Mouse (Mus musculus): ENCODE measurements around the gene Jun. TPM values are rescaled to one million over a fixed set of nuclear protein-coding genes. Genes with fewer than 3 reads are reported as not detected.

Gene Jun
- polyA plus RNA-seq (2017; shearing (Covaris generic)): 10 to 100 TPM in 1 of 2 experiments, 1 to 10 TPM in 1; 7.2 to 16.4 TPM

DNA sequence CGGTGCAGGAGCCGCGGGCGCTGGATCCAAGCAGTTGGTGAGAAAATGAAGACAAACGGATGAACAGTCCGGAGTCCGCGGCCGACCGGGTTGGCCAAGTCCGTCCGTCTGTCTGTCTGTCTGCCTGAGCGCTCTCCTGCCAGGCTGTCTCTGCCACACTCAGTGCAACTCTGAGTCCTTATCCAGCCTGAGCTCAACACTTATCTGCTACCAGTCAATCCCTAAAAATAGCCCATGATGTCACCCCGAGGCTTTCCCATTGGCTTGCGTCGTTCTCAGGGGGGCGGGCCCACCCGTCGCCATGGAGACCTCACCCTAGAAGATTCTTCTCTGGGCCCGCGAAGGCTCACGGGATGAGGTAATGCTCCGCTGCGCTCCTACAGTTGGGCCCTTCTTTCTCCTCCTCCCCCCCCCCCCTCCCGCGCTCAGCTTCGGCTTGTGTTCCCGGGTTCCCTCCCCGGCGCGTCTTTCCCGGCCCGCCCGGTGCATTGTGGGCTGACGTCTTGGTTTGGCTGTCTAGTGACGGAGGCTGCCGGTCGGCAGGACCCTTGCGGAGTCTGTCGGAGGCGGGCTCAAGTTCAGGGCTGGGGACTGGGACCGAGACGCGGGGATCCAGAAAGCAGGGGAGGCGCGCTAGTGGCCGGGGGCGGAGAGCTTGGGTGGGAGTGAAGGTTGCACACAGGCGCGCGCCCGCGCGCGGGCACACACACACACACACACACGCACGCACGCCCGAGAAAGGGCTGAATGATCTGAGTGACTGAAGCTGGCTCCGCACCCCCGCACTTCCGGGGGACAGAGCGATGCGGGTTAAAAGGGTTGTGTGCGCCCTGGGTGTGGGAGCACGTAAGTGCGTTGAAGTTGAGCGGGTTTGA, at the start of gene Jun:
Gene Jun, minus strand, starts transcription at position 198 of the 875 bp plus-strand sequence.
- ATAC-seq: peak; percentile 76

DNA sequence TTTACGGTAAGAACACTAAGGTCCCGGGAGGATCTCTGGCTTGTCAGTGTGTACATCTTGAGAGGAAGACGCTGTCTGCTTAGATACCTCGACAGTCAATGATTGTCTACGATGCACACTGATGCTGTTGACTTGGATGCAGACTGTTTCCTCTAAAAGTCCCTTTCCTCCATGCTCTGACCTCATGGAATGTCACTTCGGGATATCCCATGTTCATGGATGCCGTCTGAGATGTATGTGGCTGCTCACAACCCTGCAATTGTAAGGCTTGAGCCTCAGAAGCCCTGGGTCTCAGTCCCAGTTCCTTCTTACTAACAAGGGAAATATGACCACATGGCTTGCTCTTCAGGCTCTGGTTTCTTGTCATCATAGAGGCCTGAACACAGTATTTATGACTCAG, 49.7 kb upstream of the Jun start:
- ATAC-seq: no peak

DNA sequence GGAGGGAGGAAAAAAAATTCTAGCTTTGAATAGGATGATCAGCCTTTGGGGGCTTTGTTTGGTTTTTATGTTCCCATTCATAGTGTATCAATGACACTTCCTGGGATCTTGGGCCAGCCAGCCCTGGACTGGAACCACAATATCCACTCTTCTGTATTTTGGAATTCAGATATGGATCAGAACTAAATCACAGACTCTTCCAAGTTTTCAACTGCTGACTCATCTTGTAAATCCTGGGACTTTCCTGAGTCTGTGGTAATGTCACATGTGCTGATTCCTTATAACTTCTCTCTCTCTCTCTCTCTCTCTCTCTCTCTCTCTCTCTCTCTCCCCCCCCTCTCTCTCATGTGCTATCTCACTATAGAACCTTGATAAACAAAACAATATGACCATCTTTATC, 48.7 kb upstream of the Jun start:
- ATAC-seq: no peak

DNA sequence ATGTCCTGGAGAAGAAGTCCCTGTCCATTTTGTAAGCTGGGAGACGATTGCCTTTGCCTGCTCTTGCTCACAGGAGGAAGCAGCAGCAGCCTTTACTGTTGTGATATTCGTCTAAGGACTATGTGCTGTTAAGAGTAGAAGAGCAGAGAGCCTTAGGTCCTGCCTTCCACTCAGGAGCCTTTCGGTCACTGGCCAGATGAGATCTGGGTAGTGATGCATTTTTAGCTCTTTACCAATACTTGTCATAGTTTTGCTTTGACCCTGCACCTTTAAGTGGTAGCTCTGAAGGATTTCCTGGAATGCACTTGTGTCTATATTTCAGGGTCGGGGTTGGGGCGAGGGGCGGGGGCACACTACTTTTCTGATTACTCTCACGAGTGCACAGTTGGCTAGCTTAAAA, 47.4 kb upstream of the Jun start:
- ATAC-seq: no peak

DNA sequence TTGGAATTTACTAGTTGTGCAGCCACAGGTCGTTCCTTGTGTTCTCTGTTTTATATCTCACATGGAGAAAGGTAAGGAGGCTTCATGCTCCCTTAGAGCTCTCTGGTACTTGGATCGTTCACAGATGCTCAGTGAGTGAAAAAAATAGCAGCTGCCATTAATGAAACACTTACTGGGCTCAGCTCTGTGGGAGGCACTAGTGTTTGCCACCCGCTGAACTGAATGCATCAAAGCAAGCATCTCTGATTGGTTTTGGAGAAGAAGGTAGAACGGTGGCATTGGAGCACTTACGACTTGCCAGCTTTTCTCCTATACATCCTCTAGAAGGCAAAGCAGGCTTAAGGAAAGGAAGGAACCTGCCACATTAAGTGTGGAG, 46.7 kb upstream of the Jun start:
- ATAC-seq: no peak

DNA sequence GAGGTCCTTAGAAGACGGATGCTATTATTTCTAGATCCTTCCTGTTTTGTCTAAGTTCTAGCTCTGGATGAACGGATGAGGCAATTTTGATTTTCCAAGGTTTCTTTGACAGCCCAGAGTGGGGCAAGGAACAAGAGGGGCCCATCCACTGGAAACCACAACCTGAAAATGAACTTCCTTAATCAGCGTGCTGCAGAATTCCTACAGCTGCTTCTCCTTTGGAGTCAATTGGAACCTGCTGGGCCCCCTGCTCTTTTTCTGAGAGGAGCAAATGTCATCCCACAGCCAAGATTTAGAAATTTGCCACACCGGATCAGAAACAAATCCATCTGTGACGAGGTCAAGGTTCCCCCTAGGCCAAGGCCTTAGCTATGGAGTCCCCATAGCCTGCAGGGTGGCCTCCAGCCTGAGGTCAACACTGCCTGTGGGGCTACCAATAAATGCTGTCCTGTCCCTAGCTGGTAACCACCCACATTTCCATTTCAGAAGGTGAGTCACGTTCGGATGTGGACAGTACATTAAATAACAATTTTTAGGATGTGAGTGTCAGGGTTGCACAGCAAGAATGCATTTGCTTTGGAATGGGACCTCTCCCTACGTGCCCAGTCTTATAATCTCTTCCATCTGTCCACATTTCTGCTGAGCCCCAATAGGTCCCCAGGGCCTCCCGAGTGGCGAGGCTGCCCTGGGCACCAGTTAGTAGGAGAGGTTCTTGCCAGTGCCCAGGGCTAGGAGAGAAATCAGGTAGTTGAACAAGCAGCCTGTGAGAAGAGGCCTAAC, 46.1 kb upstream of the Jun start:
- ATAC-seq: no peak

DNA sequence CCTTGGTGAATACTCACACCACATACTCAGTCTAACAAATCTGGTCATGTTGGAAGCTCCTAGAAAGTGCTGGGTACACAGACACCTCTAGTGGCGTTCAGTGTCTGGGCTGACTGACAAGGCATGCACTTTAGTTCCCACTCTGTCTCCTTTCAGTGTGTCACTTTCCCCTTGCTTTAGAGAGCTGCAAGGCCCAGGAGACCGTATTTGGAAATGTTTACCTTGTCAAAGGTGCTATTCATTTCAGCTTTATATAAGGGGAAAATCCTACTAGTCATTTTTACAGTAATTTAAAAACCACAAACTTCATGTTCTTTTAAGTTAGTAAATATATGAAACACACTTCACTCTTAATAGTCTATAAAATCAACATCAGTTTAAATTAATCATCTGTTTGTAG, 44.7 kb upstream of the Jun start:
- ATAC-seq: peak; percentile 60

DNA sequence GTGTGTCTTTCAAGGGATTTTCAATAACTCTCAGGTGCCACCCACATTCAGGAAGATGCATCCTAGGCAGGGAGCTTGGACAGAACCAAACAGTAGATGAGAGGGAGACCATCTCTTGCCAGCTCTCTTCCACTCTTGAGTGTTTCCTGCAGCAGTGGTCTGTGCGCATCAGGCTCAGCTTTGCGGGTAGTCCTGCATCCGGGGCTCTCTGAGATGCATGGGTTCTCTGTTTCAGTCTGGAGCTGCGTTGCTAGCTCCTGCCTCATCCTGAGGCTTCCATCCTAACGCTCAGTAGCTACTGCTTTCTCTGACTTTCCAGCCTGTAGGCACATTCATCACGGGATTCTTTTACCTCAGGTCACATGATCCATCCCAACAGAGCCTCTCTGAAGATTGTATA, 43.9 kb upstream of the Jun start:
- no peak for ATAC-seq

DNA sequence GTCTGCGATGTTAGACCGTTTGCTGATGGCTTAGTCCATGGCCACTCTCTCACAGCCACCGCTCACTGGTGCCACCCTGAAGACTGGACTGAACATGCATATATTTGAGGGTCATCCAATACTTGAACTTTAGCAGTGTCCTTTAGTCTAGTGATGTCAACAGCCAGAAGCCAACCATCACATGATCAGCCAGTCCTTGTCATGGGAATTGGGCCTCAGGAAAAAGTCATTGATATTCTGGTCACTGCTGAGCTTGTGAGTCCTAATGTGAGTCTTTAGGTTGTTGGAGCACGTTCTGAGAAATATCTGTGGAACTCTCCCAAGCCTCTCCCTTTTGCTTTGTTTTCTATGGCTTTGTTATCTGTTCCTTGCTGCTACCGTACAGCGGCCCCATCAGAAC, 43.3 kb upstream of the Jun start:
- no peak for ATAC-seq

DNA sequence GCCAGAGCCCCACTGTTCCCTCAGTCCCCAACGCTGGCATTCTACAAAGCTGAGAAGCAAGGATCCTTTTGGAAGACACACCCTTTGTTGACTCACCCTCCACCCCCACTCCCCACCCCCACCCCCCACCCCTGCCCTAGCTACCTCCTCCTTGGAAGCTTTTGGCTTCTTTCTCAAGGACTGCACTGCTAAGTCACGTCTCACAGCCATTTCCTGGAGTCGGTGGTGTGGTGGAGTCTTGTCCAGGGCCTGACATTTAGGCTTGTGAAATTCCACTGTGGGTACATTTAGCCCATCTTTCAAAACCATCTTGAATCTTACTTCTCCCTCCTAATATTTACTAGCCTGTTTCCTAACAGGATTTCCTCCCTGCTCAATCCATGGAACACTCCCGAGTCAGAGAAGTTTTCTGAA, 42.7 kb upstream of the Jun start:
- ATAC-seq: no peak

DNA sequence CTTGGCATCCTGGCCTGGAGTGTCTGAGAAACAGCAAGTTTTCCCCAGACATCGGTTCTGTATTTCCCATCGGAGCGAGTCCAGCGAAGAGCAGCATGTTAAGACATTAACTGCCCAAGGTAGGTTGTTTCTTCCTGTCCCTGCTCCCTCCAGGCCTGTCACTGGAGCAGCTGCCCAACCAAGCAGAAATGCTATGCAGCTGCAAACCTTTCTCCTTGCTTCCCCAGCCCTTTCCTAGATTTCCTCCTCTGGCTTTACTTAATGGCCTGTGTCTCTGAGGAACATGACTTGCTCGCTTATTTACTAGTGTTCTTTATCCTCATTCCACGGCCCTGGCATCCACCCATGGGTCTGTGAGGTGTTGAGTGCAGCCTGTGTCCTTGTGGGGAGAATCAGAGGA, 41.6 kb upstream of the Jun start:
- ATAC-seq: no peak

DNA sequence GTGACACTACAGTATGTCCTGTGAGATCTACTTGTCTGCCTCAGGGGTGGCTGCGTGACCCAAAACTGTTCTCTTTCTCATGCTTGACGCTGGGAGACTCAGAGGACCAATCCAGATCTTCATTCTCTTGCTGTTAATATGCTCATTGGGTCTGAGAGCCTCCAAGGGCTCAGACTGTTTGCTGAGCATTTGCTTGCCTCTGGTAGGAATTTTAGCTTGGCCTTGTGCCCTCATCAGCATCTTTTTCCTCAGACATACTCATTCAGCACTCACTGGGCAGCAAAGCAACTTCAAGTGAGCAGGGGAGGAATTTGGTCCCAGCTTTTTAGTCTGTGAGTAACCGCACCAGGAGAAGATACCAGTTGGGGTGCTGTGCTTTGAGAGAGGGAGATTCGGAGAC, 40.5 kb upstream of the Jun start:
- no peak for ATAC-seq

DNA sequence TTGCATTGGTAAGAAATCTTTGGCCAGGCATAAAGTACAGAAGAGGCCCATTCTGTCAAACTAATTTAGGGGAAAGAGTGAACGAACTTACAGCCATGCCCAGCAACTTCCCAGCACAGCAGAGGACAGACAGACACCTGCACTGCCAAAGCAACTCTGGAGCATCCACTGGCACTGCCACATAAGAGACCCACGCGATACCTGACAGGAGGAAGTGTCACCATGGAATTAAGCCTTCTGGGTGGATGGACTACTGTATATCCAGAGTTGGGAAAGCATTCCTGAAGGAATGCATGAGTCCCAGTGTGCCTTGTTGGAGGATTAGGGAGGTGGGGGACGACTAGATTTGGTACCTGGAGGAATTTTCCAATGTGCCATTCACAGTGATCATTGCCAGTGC, 39.5 kb upstream of the Jun start:
- no peak for ATAC-seq

DNA sequence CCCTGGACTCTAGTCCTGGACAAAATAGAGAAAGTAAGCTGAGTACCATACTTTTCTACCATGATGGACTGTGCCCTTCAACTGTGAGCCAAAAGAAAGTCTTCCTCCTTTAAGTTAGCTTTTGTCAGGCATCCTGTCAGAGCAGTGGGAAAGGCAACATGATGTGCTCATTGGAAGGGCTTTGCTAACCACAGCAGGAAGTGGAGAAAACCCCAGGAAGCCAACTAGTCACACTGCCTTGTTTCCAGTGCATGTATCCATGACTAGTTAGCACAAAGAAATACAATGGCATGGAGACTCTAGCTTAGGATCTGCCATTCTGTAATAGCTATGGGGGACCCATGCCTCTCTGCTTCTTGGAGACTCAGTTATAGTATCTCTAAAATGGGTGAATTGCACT, 37.9 kb upstream of the Jun start:
- no peak for ATAC-seq

DNA sequence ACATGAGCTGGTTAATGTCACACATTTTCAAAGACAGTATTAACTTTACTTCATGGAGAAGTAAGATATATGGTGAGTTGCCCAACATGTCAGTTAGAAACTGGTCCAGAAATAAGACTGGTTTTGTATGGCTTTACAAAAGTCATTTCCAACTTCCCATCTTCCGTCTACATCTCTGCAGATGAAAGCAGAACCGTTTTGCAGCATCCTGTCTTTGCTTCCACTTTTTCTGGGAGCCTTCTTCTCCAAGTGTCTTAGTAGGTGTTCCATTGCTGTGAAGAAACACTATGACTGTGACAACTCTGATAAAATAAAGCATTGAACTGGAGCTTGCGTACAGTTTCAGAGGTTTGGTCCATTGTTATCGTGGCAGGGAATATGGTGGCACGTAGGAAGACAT, 37.0 kb upstream of the Jun start:
- no peak for ATAC-seq

DNA sequence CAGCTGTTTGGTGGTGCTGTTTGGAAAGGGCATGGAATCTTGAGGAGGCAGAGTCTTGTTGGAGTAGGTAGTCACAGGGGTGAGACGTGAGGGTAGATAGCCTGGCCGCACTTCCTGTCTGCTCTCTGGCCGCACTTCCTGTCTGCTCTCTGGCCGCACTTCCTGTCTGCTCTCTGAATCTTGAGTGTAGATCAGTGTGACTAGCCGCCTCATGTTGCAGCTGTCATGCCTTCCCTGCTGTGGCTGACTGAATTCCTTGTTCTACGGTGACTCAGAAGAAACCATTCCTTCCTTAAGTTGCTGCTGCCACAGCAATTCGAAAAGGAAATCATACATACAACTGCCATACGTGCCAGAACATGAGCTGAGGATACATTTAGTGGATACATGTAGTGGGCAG, 31.9 kb upstream of the Jun start:
- no peak for ATAC-seq

DNA sequence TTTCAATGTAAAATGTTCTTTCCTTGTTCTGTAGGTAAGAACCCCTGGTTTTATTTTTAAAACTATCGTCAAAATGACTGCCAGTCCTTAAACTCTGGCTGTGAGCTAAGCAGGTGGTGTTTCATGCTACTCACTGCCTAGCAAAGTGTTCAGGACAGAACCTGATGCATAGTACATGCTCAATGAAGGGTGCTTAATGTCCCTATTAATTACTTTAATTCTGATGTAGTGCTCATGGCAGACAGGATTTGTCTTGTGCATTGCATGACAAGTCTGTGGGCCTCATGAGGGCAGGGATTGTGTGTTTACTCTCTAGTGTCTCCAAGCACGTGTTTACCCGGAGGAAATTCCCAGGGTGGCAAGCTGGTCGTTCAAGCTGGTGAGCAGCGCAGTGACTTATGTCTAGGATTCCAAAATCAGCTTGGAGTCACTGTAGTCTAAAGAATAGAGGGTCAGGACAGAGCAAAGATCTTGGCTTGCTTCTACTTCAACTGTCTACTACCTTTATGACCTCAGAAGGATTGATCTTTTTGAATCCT, 31.2 kb upstream of the Jun start:
- no peak for ATAC-seq

DNA sequence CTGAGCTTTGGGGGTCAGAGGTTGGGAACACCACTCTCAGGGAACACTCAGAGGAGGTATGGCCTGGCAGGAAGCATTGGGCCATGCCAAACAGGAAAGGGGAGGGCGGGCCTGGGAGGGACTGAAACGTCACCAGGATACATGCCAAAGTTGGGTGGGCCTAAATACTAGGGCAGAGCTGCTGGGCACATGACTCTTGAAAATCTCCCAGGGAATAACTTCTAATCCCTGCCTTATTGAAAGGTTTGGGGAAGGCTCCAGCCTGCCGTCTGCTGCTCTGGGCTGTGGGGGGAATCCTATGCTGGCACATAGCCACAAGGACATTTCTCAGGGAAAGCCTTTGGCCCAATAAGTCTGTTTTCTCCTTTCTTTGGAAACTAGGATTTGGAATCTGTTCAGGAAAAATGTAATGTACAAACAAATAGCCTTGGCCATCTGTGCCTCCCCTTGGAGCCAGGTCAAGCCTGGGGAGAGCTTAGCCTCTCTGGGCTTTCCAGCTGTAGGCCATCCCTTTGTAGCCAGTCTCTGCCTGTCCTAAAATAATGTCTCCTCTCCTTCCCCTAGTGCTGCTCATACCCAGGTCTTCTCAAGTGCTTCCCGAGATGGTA, 30.6 kb upstream of the Jun start:
- no peak for ATAC-seq

DNA sequence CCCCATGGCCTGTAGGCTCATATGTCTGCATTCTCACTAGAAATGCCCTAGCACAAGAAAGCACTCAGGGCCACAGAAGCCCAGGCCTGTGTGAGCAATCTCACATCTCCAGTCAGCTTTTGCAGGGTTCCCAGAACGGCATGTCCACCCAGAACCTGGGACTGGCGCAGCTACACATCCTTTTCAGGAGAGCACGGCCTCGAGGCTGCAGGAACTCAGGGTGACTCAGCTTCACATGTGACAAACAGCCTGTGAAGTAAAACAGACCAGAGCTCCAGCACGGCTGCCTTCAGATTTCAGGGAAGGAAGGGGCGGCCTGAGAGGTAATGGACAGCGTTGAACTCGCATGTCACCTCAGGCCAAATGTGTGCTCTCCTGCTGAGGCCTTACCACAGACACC, 29.6 kb upstream of the Jun start:
- no peak for ATAC-seq

DNA sequence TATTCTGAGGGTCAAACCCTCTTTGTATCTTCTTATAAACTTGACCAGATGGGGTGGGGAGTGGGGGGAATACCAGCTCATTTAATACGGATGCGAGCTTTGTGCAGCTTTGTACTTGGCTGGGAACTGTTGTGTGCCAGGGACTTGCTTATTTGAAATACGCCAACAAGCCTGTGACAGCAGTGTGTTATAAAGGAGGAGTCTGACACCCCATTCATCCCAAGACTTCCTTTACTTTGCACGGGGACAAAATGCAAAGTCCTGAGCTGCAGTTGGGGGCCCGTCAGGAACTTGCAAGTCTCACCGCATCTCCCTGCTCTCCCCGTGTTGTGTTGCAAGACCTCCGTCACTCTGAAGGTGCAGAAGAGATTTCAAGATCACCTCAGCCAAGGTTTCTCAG, 26.6 kb upstream of the Jun start:
- no peak for ATAC-seq

DNA sequence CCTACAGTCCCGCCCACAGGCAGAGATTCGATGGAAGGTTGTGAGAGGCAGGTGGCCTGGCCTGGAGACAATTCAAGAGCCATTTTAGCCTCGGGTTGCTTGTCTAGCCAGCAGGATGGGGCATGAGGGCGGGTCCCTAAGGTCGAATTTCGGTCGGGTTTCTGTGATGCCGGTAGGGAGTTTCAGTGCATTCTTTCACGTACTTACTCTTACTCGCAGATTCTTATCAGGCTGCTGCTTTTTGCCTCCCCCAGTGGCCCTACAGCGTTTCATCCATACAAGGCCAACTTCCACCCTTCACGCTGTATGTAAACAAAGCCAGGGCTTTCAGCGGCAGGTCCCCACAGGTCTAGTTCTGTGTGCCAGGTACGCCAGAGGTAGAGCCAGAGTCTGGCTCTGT, 24.3 kb upstream of the Jun start:
- no peak for ATAC-seq

DNA sequence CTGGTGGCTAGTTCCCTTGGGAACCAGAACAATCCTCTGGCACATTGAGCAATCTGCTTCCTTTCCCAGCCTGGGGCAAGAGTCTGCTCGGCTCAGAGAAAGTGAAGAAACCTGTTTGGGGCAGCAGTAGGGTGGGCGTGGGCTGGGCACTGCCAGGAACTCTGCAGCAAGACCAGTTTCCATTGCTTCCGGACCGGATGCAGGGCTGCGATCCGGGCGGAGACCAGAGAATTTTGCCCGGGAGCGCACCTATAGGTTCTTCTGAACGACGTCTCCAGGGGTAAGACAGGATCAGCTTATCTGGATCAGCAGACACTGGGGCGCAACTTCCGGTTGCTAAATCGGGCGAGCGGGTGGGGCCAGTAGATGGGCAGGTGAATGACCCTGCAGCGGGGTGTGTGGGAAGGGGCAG, 23.6 kb upstream of the Jun start:
- ATAC-seq: no peak

DNA sequence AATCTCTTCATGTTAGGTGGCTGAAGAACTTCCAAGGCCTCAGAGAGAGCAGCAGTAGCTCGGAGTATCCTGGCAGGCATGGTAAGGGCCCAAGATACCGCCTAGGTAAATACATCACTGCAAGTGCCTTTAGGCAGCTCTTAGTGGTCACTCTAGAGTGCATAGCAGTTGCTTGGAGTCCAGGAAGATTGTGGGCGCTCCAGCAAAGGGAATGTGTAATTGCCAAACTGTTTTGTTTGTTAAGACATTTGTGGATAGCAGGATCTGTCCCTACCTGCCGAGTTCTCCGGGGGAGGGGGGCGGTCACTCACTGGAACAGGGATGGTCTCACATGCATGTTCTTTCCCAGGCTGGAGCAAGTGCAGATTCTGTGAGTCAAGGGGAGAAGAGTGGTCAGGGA, 22.3 kb upstream of the Jun start:
- ATAC-seq: no peak
